Mouse (Mus musculus): ENCODE results near the gene Gm42688. TPM values are rescaled to one million over a fixed set of nuclear protein-coding genes. Genes with fewer than 3 reads are reported as not detected.

Gene Gm42688
- total RNA-seq, 2 experiments from 2014 or later = 3.9 to 5.0 TPM

- no peak for DNase-seq (ENCODE audit: low spot score in 2 of 2)
- intact Hi-C loops (cut with DNase I) = no loop called here
These were observed 32.8 kb downstream of the Gm42688 start for GRCm38 (mm10) chr6:83134226-83134625.

GRCm38 (mm10) chr6:83134951-83135513 is 33.6 kb downstream of the Gm42688 start, which contains the start of gene Rtkn:
Gene Rtkn, plus strand, starts transcription at chr6:83135463.
- no peak for DNase-seq (ENCODE audit: low spot score in 2 of 2)
- intact Hi-C loops (cut with DNase I) = no loop called here

- intact Hi-C loops (cut with DNase I) = no loop called here
- no peak for DNase-seq (ENCODE audit: low spot score in 2 of 2)
These were observed 34.2 kb downstream of the Gm42688 start for GRCm38 (mm10) chr6:83135571-83136161.

- intact Hi-C loops (cut with DNase I) = no loop called here
- DNase-seq (ENCODE audit: low spot score in 2 of 2) = no peak
These were observed 35.0 kb downstream of the Gm42688 start for GRCm38 (mm10) chr6:83136291-83136880.

- DNase-seq (ENCODE audit: low spot score in 2 of 2) = no peak
- intact Hi-C loops (cut with DNase I) = no loop called here
These were observed 35.6 kb downstream of the Gm42688 start for GRCm38 (mm10) chr6:83136881-83137575.

- DNase-seq (ENCODE audit: low spot score in 2 of 2) = peak in 1 of 2 experiments; percentile 69
- intact Hi-C loops (cut with DNase I) = no loop called here
These were observed 36.1 kb downstream of the Gm42688 start for GRCm38 (mm10) chr6:83137576-83137950.

- no peak for DNase-seq (ENCODE audit: low spot score in 2 of 2)
- intact Hi-C loops (cut with DNase I) = no loop called here
These were observed 36.6 kb downstream of the Gm42688 start for GRCm38 (mm10) chr6:83138056-83138455.

GRCm38 (mm10) chr6:83140044-83140443 is 38.6 kb downstream of the Gm42688 start:
- DNase-seq (ENCODE audit: low spot score in 2 of 2) = no peak
- intact Hi-C loops (cut with DNase I) = no loop called here

GRCm38 (mm10) chr6:83141636-83142035 is 40.2 kb downstream of the Gm42688 start:
- DNase-seq (ENCODE audit: low spot score in 2 of 2) = no peak
- intact Hi-C loops (cut with DNase I) = no loop called here

GRCm38 (mm10) chr6:83142211-83142731 is 40.9 kb downstream of the Gm42688 start:
- DNase-seq (ENCODE audit: low spot score in 2 of 2) = peak; percentile 74 to 80
- intact Hi-C loops (cut with DNase I) = no loop called here

GRCm38 (mm10) chr6:83142886-83143285 is 41.5 kb downstream of the Gm42688 start:
- peak in 1 of 2 experiments; percentile 75 for DNase-seq (ENCODE audit: low spot score in 2 of 2)
- intact Hi-C loops (cut with DNase I) = no loop called here

- DNase-seq (ENCODE audit: low spot score in 2 of 2) = peak in 1 of 2 experiments; percentile 69
- intact Hi-C loops (cut with DNase I) = no loop called here
These were observed 43.8 kb downstream of the Gm42688 start for GRCm38 (mm10) chr6:83145209-83145608.

- DNase-seq (ENCODE audit: low spot score in 2 of 2) = no peak
- intact Hi-C loops (cut with DNase I) = no loop called here
These were observed 44.4 kb downstream of the Gm42688 start for GRCm38 (mm10) chr6:83145805-83146204.

GRCm38 (mm10) chr6:83147280-83147679 is 45.9 kb downstream of the Gm42688 start:
- intact Hi-C loops (cut with DNase I) = no loop called here
- no peak for DNase-seq (ENCODE audit: low spot score in 2 of 2)

GRCm38 (mm10) chr6:83151721-83152120 is 50.3 kb downstream of the Gm42688 start:
- DNase-seq (ENCODE audit: low spot score in 2 of 2) = no peak
- intact Hi-C loops (cut with DNase I) = no loop called here

GRCm38 (mm10) chr6:83153038-83153437 is 51.6 kb downstream of the Gm42688 start:
- DNase-seq (ENCODE audit: low spot score in 2 of 2) = no peak
- intact Hi-C loops (cut with DNase I) = no loop called here

- intact Hi-C loops (cut with DNase I) = no loop called here
These were observed 52.1 kb downstream of the Gm42688 start for GRCm38 (mm10) chr6:83153485-83153884.

GRCm38 (mm10) chr6:83155552-83156238 is 54.3 kb downstream of the Gm42688 start:
- intact Hi-C loops (cut with DNase I) = no loop called here
- DNase-seq (ENCODE audit: low spot score in 2 of 2) = no peak

More at GRCm38 (mm10) chr6:83153485-83153884, 52.1 kb downstream of the Gm42688 start:
- DNase-seq (ENCODE audit: low spot score in 2 of 2) = no peak

- intact Hi-C loops (cut with DNase I) = no loop called here
- DNase-seq (ENCODE audit: low spot score in 2 of 2) = peak; percentile 84 to 86
These were observed 54.9 kb downstream of the Gm42688 start, which contains the start of the genes Wdr54 and 1700003E16Rik for GRCm38 (mm10) chr6:83156259-83156684. Gene Wdr54, minus strand, starts transcription at chr6:83156397. Gene 1700003E16Rik, plus strand, starts transcription at chr6:83156404.
